Mouse (Mus musculus): ENCODE results near the gene Asic5. TPM values are rescaled to one million over a fixed set of nuclear protein-coding genes. Genes with fewer than 3 reads are reported as not detected.

Asic5 gene
- 0.15 TPM in 1 of 2 replicates, not detected in the other for total RNA-seq (2014; rRNA removed)
- polyA plus RNA-seq (2015; fragmentation: Nextera tagmentation; extraction: Ambion mirVana): not detected in 2 replicates

DNA sequence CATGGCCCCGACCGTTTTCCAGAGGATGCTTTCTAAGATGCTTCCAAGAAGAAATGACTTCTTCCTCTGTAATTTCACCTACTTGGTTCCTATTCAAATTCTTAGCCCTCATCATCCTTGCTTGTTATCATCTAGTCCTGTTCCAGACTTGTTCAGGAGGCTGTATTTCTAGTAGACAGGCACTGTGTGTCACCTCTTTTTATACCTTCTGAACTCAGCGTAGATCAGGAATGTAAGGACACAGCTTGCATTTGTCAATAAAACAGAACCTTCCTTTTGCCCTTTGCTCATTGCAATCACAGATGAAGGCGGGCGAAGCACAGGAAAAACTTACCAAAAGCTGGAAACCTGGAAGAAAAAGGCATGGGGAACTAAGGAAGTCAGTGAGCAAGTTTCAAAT, at the start of gene Asic5:
TSS of gene Asic5 (plus strand) at position 301 of the 400 bp plus-strand sequence.
- H3K4me2 ChIP-seq (ENCODE audit: low read depth): no peak within 1 kb of the TSS
- DNase-seq (no peak), ATAC-seq (no peak)
- H3K9me3 ChIP-seq (ENCODE audit: low read length): no peaks in the 10 kb centered on the region
- H3K27me3 ChIP-seq (ENCODE audit: insufficient read depth, low read length): no peaks in the 10 kb centered on the region
- TF ChIP-seq CTCF (IDR thresholded peaks at IDR 0.05; ENCODE audit: low read depth): no peak
- H3K4me3 ChIP-seq (ENCODE audit: low read depth, low read length): no peak within 1 kb of the TSS
- no peaks in the 10 kb centered on the region for H3K36me3 ChIP-seq (ENCODE audit: insufficient read depth)
- no peak within 1 kb of the TSS for H3K9ac ChIP-seq
- WGBS: 97% methylated on average over 5 of the region's 5 CpGs
- no peaks in the 10 kb centered on the region for H3K4me1 ChIP-seq (ENCODE audit: insufficient read depth)
- H3K27ac ChIP-seq (ENCODE audit: low read depth, low read length): no peak within 1 kb of the TSS

DNA sequence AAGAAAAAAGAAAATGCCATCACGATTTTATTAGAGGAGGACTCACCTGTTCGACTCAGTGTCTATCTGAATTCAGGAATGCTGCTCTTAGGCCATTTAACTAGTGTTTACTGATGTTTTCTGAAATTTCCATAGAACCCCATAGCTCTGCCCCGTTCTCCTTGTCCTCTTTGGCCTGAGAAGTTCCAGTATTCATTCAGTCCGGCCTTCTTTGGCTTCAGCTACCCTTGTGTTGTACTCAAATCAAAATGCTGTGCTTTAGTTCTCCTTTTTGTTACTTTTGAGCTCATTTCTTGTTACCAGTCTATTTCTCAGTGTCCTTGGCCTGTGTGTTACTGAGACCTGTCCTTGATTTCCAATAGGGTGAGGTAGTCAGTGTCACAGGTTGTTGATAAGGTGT, 48.7 kb upstream of the Asic5 start:
- Histone ChIP-seq H3K4me1 (ENCODE audit: insufficient read depth) (peaks cover 3% of the 10 kb centered on the region; the same call in 1 of the 2 replicates), H3K4me2 (ENCODE audit: low read depth) (no peak overlapping the region), H3K9me3 (ENCODE audit: low read length) (no peaks in the 10 kb centered on the region), H3K4me3 (ENCODE audit: low read depth, low read length) (no peak overlapping the region), H3K27ac (ENCODE audit: low read depth, low read length) (no peak overlapping the region), H3K27me3 (ENCODE audit: insufficient read depth, low read length) (no peaks in the 10 kb centered on the region), H3K36me3 (ENCODE audit: insufficient read depth) (no peaks in the 10 kb centered on the region), H3K9ac (no peak overlapping the region)
- DNase-seq (no peak), ATAC-seq (no peak)
- no peak for TF ChIP-seq CTCF (IDR thresholded peaks at IDR 0.05; ENCODE audit: low read depth)
- 78% methylated on average over 4 of the region's 4 CpGs for WGBS

DNA sequence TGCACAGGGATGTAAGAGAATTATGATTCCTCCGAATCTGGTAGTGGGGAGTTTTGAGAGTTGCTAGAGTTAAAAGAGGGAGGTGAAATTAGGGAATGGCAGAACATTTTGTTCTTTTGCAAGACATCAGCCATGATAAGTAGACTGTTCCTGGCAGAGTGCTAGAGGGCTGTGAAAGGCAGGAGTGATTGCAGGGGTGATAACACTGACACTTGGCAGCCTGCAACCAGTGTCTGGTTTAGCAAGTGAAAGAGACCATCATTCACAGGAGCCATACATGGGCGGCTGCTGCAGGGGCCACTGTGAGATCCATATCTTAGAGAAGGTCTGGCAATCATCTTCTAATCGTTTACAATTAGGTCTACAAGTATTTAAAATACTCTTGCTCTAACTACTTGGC, 43.2 kb upstream of the Asic5 start:
- Histone ChIP-seq H3K36me3 (ENCODE audit: insufficient read depth) (no peaks in the 10 kb centered on the region), H3K4me2 (ENCODE audit: low read depth) (no peak overlapping the region), H3K4me3 (ENCODE audit: low read depth, low read length) (no peak overlapping the region), H3K9ac (no peak overlapping the region), H3K27me3 (ENCODE audit: insufficient read depth, low read length) (no peaks in the 10 kb centered on the region), H3K27ac (ENCODE audit: low read depth, low read length) (no peak overlapping the region), H3K4me1 (ENCODE audit: insufficient read depth) (no peaks in the 10 kb centered on the region), H3K9me3 (ENCODE audit: low read length) (no peaks in the 10 kb centered on the region)
- WGBS: 79% methylated on average over 3 of the region's 3 CpGs
- ATAC-seq (no peak), DNase-seq (no peak)
- TF ChIP-seq CTCF (IDR thresholded peaks at IDR 0.05; ENCODE audit: low read depth): no peak

DNA sequence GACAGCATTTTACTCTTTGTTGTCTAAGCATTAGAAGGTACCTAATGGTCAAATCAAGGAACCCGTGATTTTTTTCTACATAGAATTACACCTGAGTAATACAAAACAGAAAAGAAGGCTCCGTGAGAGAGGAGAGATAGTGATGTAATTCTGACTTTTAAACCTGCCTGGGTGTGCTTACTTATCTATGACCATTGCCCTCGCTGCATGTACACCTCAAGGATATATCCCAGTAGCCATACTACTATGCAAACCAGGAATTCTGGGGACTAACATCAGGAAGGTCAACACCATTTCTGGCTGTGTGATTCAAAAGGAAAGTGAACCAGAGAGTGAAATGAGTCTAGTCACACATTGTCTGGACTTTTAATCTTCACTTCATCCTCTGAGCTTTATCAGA, 39.7 kb upstream of the Asic5 start:
- no peak overlapping the region for H3K9ac ChIP-seq
- 91% methylated on average over 3 of the region's 3 CpGs for WGBS
- ATAC-seq (no peak), DNase-seq (no peak)
- H3K4me2 ChIP-seq (ENCODE audit: low read depth): no peak overlapping the region
- no peaks in the 10 kb centered on the region for H3K4me1 ChIP-seq (ENCODE audit: insufficient read depth)
- H3K27ac ChIP-seq (ENCODE audit: low read depth, low read length): no peak overlapping the region
- no peak overlapping the region for H3K4me3 ChIP-seq (ENCODE audit: low read depth, low read length)
- no peaks in the 10 kb centered on the region for H3K27me3 ChIP-seq (ENCODE audit: insufficient read depth, low read length)
- no peak for TF ChIP-seq CTCF (IDR thresholded peaks at IDR 0.05; ENCODE audit: low read depth)
- H3K36me3 ChIP-seq (ENCODE audit: insufficient read depth): no peaks in the 10 kb centered on the region
- no peaks in the 10 kb centered on the region for H3K9me3 ChIP-seq (ENCODE audit: low read length)

DNA sequence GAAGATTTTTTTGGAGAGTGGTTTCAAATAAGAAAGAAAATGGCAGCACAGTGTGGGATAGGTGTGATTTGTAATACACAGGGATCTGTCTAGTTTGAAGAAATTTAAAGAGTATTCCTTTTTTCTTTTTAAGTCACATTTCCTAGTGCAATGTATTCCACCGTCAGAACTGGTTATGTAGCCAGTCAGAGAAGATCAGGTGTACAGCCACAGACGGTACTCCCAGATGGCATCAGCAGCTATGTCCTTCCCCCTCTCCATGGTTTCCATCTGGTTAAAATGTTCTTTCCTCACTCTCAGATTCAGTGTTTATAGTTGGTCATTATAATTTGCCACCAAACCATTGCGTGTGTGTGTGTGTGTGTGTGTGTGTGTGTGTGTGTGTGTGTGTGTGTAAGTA, 39.0 kb upstream of the Asic5 start:
- no peak overlapping the region for H3K4me3 ChIP-seq (ENCODE audit: low read depth, low read length)
- WGBS: 75% methylated on average over 3 of the region's 3 CpGs
- no peaks in the 10 kb centered on the region for H3K9me3 ChIP-seq (ENCODE audit: low read length)
- H3K27ac ChIP-seq (ENCODE audit: low read depth, low read length): no peak overlapping the region
- H3K9ac ChIP-seq: no peak overlapping the region
- DNase-seq: no peak
- no peaks in the 10 kb centered on the region for H3K27me3 ChIP-seq (ENCODE audit: insufficient read depth, low read length)
- H3K4me2 ChIP-seq (ENCODE audit: low read depth): no peak overlapping the region
- no peak for ATAC-seq
- no peaks in the 10 kb centered on the region for H3K36me3 ChIP-seq (ENCODE audit: insufficient read depth)
- no peak for TF ChIP-seq CTCF (IDR thresholded peaks at IDR 0.05; ENCODE audit: low read depth)
- no peaks in the 10 kb centered on the region for H3K4me1 ChIP-seq (ENCODE audit: insufficient read depth)

DNA sequence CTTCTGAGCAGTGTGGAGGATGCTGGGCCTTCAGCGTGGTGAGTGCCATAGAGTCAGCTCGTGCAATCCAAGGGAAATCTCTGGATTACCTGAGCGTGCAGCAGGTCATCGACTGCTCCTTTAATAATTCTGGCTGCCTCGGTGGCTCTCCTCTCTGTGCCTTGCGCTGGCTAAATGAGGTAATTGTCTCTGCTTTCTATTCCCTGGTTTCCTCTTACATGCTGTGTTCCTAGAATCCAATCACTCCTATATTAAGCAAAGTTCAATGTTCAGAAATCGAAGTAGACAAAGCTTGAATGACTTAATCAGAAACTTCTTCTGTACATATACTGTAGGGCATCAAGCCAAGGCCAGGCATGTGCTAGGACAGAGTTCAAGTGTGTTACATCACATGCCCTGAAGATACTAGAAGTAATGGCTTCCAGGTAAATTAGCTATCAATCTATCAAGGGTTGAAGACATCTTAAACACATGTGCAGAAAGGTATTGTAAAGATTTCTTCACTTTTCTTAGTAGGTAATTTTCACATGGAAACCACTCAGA, 37.2 kb upstream of the Asic5 start:
- H3K4me3 ChIP-seq (ENCODE audit: low read depth, low read length): no peak overlapping the region
- no peak overlapping the region for H3K4me2 ChIP-seq (ENCODE audit: low read depth)
- no peak overlapping the region for H3K9ac ChIP-seq
- H3K36me3 ChIP-seq (ENCODE audit: insufficient read depth): no peaks in the 10 kb centered on the region
- WGBS: 91% methylated on average over 7 of the region's 7 CpGs
- no peaks in the 10 kb centered on the region for H3K27me3 ChIP-seq (ENCODE audit: insufficient read depth, low read length)
- DNase-seq (no peak), ATAC-seq (no peak)
- no peak overlapping the region for H3K27ac ChIP-seq (ENCODE audit: low read depth, low read length)
- no peaks in the 10 kb centered on the region for H3K4me1 ChIP-seq (ENCODE audit: insufficient read depth)
- no peaks in the 10 kb centered on the region for H3K9me3 ChIP-seq (ENCODE audit: low read length)
- no peak for TF ChIP-seq CTCF (IDR thresholded peaks at IDR 0.05; ENCODE audit: low read depth)

DNA sequence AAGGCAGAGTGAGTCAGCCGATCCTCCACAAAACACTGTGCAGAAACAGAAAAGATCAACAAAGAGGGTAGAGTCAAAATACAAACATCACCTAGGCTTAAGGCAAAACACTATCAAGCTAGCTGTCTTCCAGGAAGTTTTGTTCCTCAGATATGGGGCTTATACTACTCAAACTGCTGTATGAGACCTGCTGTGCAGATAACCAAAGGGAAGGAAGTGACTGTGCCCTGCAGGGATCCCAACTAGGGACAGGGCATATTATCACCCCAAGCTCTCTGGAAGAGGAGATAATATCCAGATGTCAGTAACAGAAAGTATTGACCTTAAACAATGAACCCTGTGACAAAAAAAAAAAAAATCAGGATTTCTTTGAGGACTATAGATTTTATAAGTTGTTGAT, 33.0 kb upstream of the Asic5 start:
- no peaks in the 10 kb centered on the region for H3K27me3 ChIP-seq (ENCODE audit: insufficient read depth, low read length)
- WGBS: 90% methylated on average over 1 of the region's 1 CpGs
- no peaks in the 10 kb centered on the region for H3K9me3 ChIP-seq (ENCODE audit: low read length)
- no peak for TF ChIP-seq CTCF (IDR thresholded peaks at IDR 0.05; ENCODE audit: low read depth)
- no peak overlapping the region for H3K27ac ChIP-seq (ENCODE audit: low read depth, low read length)
- H3K4me2 ChIP-seq (ENCODE audit: low read depth): no peak overlapping the region
- no peaks in the 10 kb centered on the region for H3K36me3 ChIP-seq (ENCODE audit: insufficient read depth)
- no peak for ATAC-seq
- H3K4me3 ChIP-seq (ENCODE audit: low read depth, low read length): no peak overlapping the region
- DNase-seq: no peak
- no peak overlapping the region for H3K9ac ChIP-seq
- H3K4me1 ChIP-seq (ENCODE audit: insufficient read depth): no peaks in the 10 kb centered on the region

Data from forebrain, postnatal 0 days (tissue).